Mouse (Mus musculus) G1E (cell line): ENCODE results near the gene Klf1. TPM values are rescaled to one million over a fixed set of nuclear protein-coding genes. Genes with fewer than 3 reads are reported as not detected.
A peak's percentile ranks its signal among the peaks of the same experiment; 100 is the strongest.

Source experiments
- ATAC-seq: 2 replicates; pipeline ENCODE4 v1.8.0; 2016; ENCODE audit warnings: mild to moderate bottlenecking; ENCODE audit not compliant: insufficient number of reproducible peaks, poor library complexity, low FRiP score, severe bottlenecking; ENCODE audit errors: extremely low read depth
- DNase-seq: peaks from one replicate; pipeline ENCODE4 v3.0.0; 2012; ENCODE audit warnings: low spot score
- H3K27me3 ChIP-seq: 2 replicates; pipeline ENCODE4 v1.6.1; 2012; ENCODE audit warnings: mild to moderate bottlenecking, low read length, inconsistent platforms; ENCODE audit not compliant: insufficient read depth
- H3K36me3 ChIP-seq: replicated peaks from 2 replicates; pipeline ENCODE3; 2012; ENCODE audit warnings: mild to moderate bottlenecking, inconsistent platforms
- H3K4me1 ChIP-seq: 2 replicates; pipeline ENCODE4 v1.6.1; 2012; ENCODE audit warnings: low read depth, low read length, inconsistent platforms, mixed read lengths; ENCODE audit not compliant: insufficient read depth
- H3K4me3 ChIP-seq: 2 replicates; pipeline ENCODE4 v1.5.1; 2012; ENCODE audit warnings: low read depth, mild to moderate bottlenecking, inconsistent platforms, low read length, moderate library complexity, mixed read lengths
- H3K9me3 ChIP-seq: replicated peaks from 2 replicates; pipeline ENCODE4 v1.6.1; 2012; ENCODE audit warnings: inconsistent platforms
- CTCF ChIP-seq: IDR thresholded peaks from 2 replicates; pipeline ENCODE4 v1.5.1; 2012; ENCODE audit warnings: low read depth, low read length, inconsistent platforms, mixed read lengths
- GATA1 ChIP-seq: IDR thresholded peaks from 2 replicates; pipeline ENCODE4 v1.6.1; 2012; ENCODE audit warnings: borderline replicate concordance, low read length, inconsistent platforms, mixed read lengths
- GATA2 ChIP-seq: IDR thresholded peaks from 2 replicates; pipeline ENCODE4 v1.6.1; 2012; ENCODE audit warnings: low read depth, low read length, inconsistent platforms, borderline replicate concordance
- POLR2AphosphoS5 ChIP-seq: IDR thresholded peaks from 2 replicates; pipeline ENCODE4 v1.6.1; 2012; ENCODE audit warnings: low read depth, low read length, inconsistent platforms; ENCODE audit not compliant: insufficient replicate concordance
- TAL1 ChIP-seq: conservative IDR thresholded peaks from 2 replicates; pipeline ENCODE4 v1.6.1; 2012; ENCODE audit warnings: low read depth, low read length, inconsistent platforms, mixed read lengths
- polyA plus RNA-seq: library from polyadenylated mRNA; stranded (reverse); fragments of >175 nt; gene quantifications from 2 replicates; pipeline ENCODE4 v1.2.3, GENCODE M21; 2012
- total RNA-seq, 2 experiments: library from RNA; stranded (forward) in 1 of 2; stranded (reverse) in 1 of 2; fragments of 200-1000 nt in 1 of 2; fragments of >200 nt in 1 of 2; fragmentation: Nextera tagmentation in 1 of 2; gene quantifications; 2 replicates each; pipeline ENCODE4 v1.2.3; 2014 to 2017

The Klf1 gene
- total and polyA plus RNA-seq, 3 experiments = 51.5 to 193 (median 75.0) TPM

DNA sequence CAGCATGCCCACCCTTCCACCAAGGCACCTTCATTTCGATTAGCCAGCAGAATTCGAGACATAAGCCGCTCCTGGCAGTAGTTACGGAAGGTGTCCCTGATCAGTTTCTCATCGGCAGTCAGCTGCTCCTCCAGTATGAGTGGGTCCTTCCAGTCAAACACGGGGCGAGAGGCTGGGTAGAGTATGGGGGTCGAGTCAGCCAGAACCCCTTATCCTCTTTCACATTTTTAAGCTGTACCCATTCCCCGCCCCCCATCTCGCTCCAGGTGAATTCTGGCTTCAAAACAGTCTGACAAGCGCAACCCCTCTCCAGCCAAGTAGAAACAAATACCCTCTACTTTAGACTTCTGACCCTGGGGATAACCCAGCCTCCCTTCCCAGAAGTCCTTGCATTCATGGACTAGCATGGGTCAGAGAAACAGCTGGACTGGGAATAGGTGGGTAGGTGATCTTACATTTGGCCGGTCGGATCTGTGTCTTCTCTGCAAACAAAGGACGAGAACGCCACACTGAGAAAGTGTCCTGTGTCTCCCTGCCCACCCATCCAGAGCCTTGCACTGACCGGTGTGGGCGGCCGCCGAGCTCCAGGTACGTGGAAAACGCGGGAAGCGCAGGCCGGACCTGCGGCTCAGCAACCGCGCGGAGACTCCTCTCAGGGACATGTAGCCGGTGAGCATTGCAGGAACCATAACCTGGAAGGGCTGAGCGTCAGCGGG is 8.6 kb upstream of the Klf1 start:
- peaks cover 56% of the 10 kb centered on the region for H3K36me3 ChIP-seq

DNA sequence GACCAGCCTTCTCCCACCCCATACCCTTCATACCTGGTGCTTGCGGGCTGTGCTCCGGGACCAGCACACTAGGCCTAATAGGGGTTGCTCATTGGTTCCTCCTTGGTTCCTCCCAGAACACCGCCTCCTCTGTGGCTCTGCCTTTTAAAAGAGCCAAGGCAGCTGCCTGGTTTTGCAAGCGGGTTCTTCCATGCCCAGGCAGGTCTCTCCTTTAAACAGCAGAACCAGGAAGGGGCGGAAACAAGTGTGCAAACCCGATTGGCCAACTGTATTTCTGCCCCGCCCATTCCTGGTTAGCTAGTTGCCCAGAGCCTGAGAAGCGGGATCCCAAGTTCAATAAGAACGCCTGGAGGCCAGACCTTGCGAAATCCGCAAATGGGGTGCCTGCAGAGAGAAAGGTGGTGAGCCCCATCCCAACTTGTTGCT is 8.0 kb upstream of the Klf1 start, which contains the start of gene Gcdh:
Gene Gcdh, minus strand, starts transcription at position 213 of the 426 bp plus-strand sequence.
- DNase-seq (peak; percentile 86), ATAC-seq (peak; percentile 96)
- peaks cover 66% of the 10 kb centered on the region for H3K4me1 ChIP-seq

More for the DNA sequence above, 8.6 kb upstream of the Klf1 start:
- ATAC-seq (no peak), DNase-seq (no peak)
- Histone ChIP-seq H3K27me3 (no peaks in the 10 kb centered on the region), H3K4me3 (peak overlapping the region; percentile 88), H3K4me1 (peaks cover 67% of the 10 kb centered on the region), H3K9me3 (no peaks in the 10 kb centered on the region)
- no peak for TF ChIP-seq POLR2AphosphoS5
- no peak for TF ChIP-seq GATA1
- TF ChIP-seq TAL1 = no peak
- no peak for TF ChIP-seq CTCF
- no peak for TF ChIP-seq GATA2

DNA sequence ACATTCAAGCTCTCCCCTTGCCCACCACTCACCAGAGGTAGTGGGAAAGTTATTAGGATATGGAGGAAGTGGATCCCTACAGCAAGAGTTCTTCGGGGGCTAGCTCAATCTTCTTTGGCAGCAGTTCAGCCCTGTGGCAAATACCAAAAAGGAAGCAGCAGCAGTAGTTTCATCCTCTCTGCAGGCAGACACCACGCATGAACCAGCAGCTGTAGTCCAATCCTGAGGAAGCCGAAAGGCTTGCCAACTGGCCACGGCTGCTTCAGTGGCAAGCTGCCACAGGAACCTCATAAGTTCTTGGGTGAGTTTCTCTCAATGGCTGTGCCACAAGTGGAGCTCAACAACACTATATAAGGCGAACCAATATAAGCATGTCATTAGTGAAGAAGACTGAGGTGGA is 5.8 kb upstream of the Klf1 start:
- Histone ChIP-seq H3K9me3 (no peaks in the 10 kb centered on the region), H3K36me3 (peaks cover 38% of the 10 kb centered on the region), H3K4me1 (peaks cover 73% of the 10 kb centered on the region), H3K4me3 (no peak overlapping the region), H3K27me3 (no peaks in the 10 kb centered on the region)
- ATAC-seq (no peak), DNase-seq (no peak)
- TF ChIP-seq GATA2 = no peak
- TF ChIP-seq GATA1 = no peak
- TF ChIP-seq POLR2AphosphoS5 = no peak
- no peak for TF ChIP-seq CTCF
- TF ChIP-seq TAL1 = no peak

More for the DNA sequence above, 8.0 kb upstream of the Klf1 start, which contains the start of gene Gcdh:
- Histone ChIP-seq H3K9me3 (no peaks in the 10 kb centered on the region), H3K27me3 (no peaks in the 10 kb centered on the region), H3K36me3 (peaks cover 51% of the 10 kb centered on the region), H3K4me3 (peak within 1 kb of the TSS; percentile 88)
- no peak for TF ChIP-seq GATA1
- no peak for TF ChIP-seq CTCF
- no peak for TF ChIP-seq GATA2
- TF ChIP-seq POLR2AphosphoS5 = no peak
- no peak for TF ChIP-seq TAL1

DNA sequence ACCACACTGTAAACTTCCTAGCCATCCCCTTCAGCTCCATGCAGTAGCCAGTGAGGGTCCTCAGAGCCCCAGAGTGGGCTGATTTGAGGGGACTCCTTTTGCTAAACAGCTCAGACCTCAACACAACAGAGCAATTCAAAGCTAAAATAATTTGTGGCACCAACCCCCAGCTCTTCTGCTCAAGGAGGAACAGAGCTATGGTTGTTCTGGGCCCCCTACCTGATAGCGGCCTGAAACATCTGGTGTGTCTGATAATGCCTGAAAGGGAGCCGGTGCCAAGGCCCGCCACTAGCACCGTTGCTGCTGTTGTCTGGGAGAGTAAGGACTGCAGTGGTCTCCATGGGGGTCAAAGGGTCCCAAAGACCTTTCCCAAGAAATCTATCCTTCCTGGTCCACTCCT is 657 bp upstream of the Klf1 start:
- H3K36me3 ChIP-seq = peaks cover 48% of the 10 kb centered on the region

DNA sequence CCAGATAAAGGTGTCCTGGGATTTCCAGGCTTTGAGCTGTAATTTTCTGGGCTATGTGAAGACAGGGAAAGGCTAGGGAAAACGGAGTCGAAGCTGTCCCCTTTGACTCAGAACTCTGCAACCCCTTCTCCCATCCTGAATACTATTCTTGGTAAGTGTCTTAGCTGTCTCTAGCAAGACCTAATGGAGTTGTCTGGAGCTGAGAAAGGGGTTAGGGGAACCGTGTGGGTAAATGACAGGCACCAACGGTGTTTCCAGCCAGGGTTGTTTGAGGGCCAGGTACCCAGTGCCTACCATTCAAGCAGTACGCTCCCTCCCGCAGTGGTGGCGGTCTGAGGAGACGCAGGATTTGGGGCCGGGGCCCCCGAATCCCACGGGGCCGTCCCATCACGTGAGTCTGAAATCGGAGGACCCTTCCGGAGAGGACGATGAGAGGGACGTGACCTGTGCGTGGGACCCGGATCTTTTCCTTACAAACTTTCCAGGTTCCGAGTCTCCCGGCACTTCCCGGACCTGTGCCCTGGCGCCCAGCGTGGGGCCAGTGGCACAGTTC is 715 bp downstream of the Klf1 start:
- TF ChIP-seq TAL1 (peak; percentile 7; the same call in 1 of the 2 replicates), GATA1 (no peak), GATA2 (no peak)
- no peak for DNase-seq
- Histone ChIP-seq H3K4me1 (peaks cover 70% of the 10 kb centered on the region), H3K36me3 (peaks cover 50% of the 10 kb centered on the region), H3K4me3 (peak overlapping the region; percentile 84), H3K27me3 (no peaks in the 10 kb centered on the region), H3K9me3 (no peaks in the 10 kb centered on the region)
- ATAC-seq = no peak

More for the DNA sequence above, 657 bp upstream of the Klf1 start:
- Histone ChIP-seq H3K4me1 (peaks cover 68% of the 10 kb centered on the region), H3K4me3 (peak overlapping the region; percentile 84; the same call in 1 of the 2 replicates), H3K27me3 (no peaks in the 10 kb centered on the region), H3K9me3 (no peaks in the 10 kb centered on the region)
- DNase-seq (no peak), ATAC-seq (peak; percentile 60)
- no peak for TF ChIP-seq CTCF
- no peak for TF ChIP-seq GATA2
- TF ChIP-seq GATA1 = no peak
- TF ChIP-seq TAL1 = peak; percentile 87
- TF ChIP-seq POLR2AphosphoS5 = no peak

DNA sequence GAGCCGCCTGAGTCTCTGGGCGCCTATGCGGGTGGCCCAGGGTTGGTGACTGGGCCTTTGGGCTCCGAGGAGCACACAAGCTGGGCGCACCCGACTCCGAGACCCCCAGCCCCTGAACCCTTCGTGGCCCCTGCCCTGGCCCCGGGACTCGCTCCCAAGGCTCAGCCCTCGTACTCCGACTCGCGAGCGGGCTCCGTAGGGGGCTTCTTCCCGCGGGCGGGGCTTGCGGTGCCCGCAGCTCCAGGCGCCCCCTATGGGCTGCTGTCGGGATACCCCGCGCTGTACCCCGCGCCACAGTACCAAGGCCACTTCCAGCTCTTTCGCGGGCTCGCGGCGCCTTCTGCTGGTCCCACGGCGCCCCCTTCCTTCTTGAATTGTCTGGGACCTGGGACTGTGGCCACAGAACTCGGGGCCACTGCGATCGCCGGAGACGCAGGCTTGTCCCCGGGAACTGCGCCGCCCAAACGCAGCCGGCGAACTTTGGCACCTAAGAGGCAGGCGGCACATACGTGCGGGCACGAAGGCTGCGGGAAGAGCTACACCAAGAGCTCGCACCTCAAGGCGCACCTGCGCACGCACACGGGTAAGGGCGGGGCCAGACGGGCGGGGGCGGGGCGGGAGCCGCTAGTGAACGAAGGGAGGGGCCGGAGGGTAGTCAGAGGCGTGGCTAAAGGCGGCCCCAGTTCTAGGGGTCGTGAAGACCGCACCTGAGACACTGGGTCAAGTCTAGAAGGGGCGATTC is 1.4 kb downstream of the Klf1 start:
- TF ChIP-seq GATA1 (no peak), TAL1 (no peak), CTCF (peak; percentile 62; the same call in 1 of the 2 replicates), GATA2 (no peak)
- peaks cover 71% of the 10 kb centered on the region for H3K4me1 ChIP-seq
- no peaks in the 10 kb centered on the region for H3K9me3 ChIP-seq
- peak overlapping the region; percentile 84 for H3K4me3 ChIP-seq
- no peaks in the 10 kb centered on the region for H3K27me3 ChIP-seq
- peaks cover 53% of the 10 kb centered on the region for H3K36me3 ChIP-seq
- peak; percentile 73 for DNase-seq
- ATAC-seq = peak; percentile 35; the same call in 1 of the 2 replicates
